ENCODE assay signal across 8 mouse cellular contexts in genomic region chr2:121456692-121457642, GRCm38 (mm10). TPM values are rescaled to one million over a fixed set of nuclear protein-coding genes. Genes with fewer than 3 reads are reported as not detected.
A peak's percentile ranks its signal among the peaks of the same experiment; 100 is the strongest.
DNase-seq lines count a peak whose midpoint lies in the region; ATAC-seq lines count a peak whose summit lies in the region.

Gene Serinc4, minus strand, starts transcription at chr2:121456781.

- H3K9ac ChIP-seq in embryonic facial prominence, embryonic 11.5 days (replicated peaks; ENCODE audit: low read length): peak within 1 kb of the TSS; percentile 77
- H3K9ac ChIP-seq in midbrain, embryonic 12.5 days (replicated peaks): peak within 1 kb of the TSS; percentile 73

- peak; percentile 84 for DNase-seq in 3134 (ENCODE audit: extremely low read depth, insufficient read length, low spot score)
- peak; percentile 85 for DNase-seq in adrenal gland, postnatal 25 days
- DNase-seq in embryonic facial prominence, embryonic 11.5 days (ENCODE audit: low spot score): peak; percentile 92
- peak; percentile 86 for DNase-seq in kidney, adult 11 months
- peak; percentile 90 for DNase-seq in limb, embryonic 10.5 days (ENCODE audit: low spot score)
- peak; percentile 75 for DNase-seq in skeletal muscle tissue, adult 2 months (ENCODE audit: low read depth, low spot score)

- peak within 1 kb of the TSS; percentile 78 for H3K4me3 ChIP-seq in embryonic facial prominence, embryonic 11.5 days (ENCODE audit: low read depth, low read length)
- H3K4me3 ChIP-seq in limb, embryonic 10.5 days: peak within 1 kb of the TSS; percentile 90
- peak within 1 kb of the TSS; percentile 71 for H3K4me3 ChIP-seq in midbrain, embryonic 12.5 days

- H3K4me1 ChIP-seq in embryonic facial prominence, embryonic 11.5 days (ENCODE audit: control insufficient read depth, insufficient read depth, low read length): no peaks in the 10 kb centered on the region
- peaks cover 17% of the 10 kb centered on the region for H3K4me1 ChIP-seq in limb, embryonic 10.5 days
- H3K4me1 ChIP-seq in midbrain, embryonic 12.5 days: peaks cover 18% of the 10 kb centered on the region

- H3K36me3 ChIP-seq in embryonic facial prominence, embryonic 11.5 days (replicated peaks; ENCODE audit: control insufficient read depth, insufficient read depth, low read depth, low read length): no peaks in the 10 kb centered on the region; the same call in 1 of the 2 replicates
- H3K36me3 ChIP-seq in limb, embryonic 10.5 days: peaks cover 66% of the 10 kb centered on the region
- H3K36me3 ChIP-seq in midbrain, embryonic 12.5 days: peaks cover 44% of the 10 kb centered on the region

- H3K27me3 ChIP-seq in embryonic facial prominence, embryonic 11.5 days (ENCODE audit: control insufficient read depth, insufficient read depth, low read length): no peaks in the 10 kb centered on the region
- H3K27me3 ChIP-seq in limb, embryonic 10.5 days (ENCODE audit: low read depth, poor library complexity, severe bottlenecking): no peaks in the 10 kb centered on the region
- no peaks in the 10 kb centered on the region for H3K27me3 ChIP-seq in midbrain, embryonic 12.5 days

- H3K4me2 ChIP-seq in embryonic facial prominence, embryonic 11.5 days (ENCODE audit: low read depth, low read length): peak within 1 kb of the TSS; percentile 61
- H3K4me2 ChIP-seq in midbrain, embryonic 12.5 days (replicated peaks): peak within 1 kb of the TSS; percentile 69

- H3K9me3 ChIP-seq in embryonic facial prominence, embryonic 11.5 days (replicated peaks; ENCODE audit: control insufficient read depth, low read length): no peaks in the 10 kb centered on the region
- H3K9me3 ChIP-seq in limb, embryonic 10.5 days (replicated peaks): no peaks in the 10 kb centered on the region
- no peaks in the 10 kb centered on the region for H3K9me3 ChIP-seq in midbrain, embryonic 12.5 days

- WGBS in embryonic facial prominence, embryonic 11.5 days: 5% methylated on average over 41 of the region's 41 CpGs
- WGBS in limb, embryonic 10.5 days: 5% methylated on average over 41 of the region's 41 CpGs
- WGBS in midbrain, embryonic 12.5 days: 4% methylated on average over 41 of the region's 41 CpGs

- peak; percentile 85 for ATAC-seq in embryonic facial prominence, embryonic 11.5 days (replicated peaks; ENCODE audit: insufficient number of reproducible peaks, low FRiP score, low TSS enrichment, low read depth)
- ATAC-seq in granulocyte monocyte progenitor cell, adult 5-6 weeks (replicated peaks; ENCODE audit: poor library complexity, severe bottlenecking): peak; percentile 91
- ATAC-seq in midbrain, embryonic 12.5 days (ENCODE audit: low FRiP score, low read depth): peak; percentile 89

- peak within 1 kb of the TSS; percentile 22; the same call in 1 of the 2 replicates for H3K27ac ChIP-seq in embryonic facial prominence, embryonic 11.5 days (replicated peaks; ENCODE audit: low read depth, low read length)
- H3K27ac ChIP-seq in limb, embryonic 10.5 days: peak within 1 kb of the TSS; percentile 89
- peak within 1 kb of the TSS; percentile 63 for H3K27ac ChIP-seq in midbrain, embryonic 12.5 days (replicated peaks)

RNA-seq across cellular contexts. Expression of gene Serinc4, which starts in this region (rescaled TPM):
- total RNA-seq in adrenal gland, postnatal 25 days (2021): 0.30 TPM in 1 of 2 replicates, not detected in the other
- 0.54 and 0.79 TPM in 2 replicates for polyA plus RNA-seq in embryonic facial prominence, embryonic 11.5 days (2014; fragmentation: Nextera tagmentation; extraction: Ambion mirVana)
- total RNA-seq in granulocyte monocyte progenitor cell, adult 5-6 weeks (2014; fragmentation: Nextera tagmentation): not detected in 2 replicates
- 0.26 and 0.60 TPM in 2 replicates for total RNA-seq in granulocyte monocyte progenitor cell, adult 5-6 weeks (2017)
- polyA plus RNA-seq in limb, embryonic 10.5 days (2016; fragmentation: Nextera tagmentation; extraction: Ambion mirVana): 0.10 TPM in 1 of 2 replicates, not detected in the other
- polyA plus RNA-seq in midbrain, embryonic 12.5 days (2016; fragmentation: Nextera tagmentation; extraction: Ambion mirVana): 0.85 and 1.2 TPM in 2 replicates

Comparison
In these comparisons a context has a peak if more than half of its experiments do, and no peak if none do; other contexts are left out.
1. Peak in every context shown above with its lines: DNase-seq, ATAC-seq, H3K4me3 ChIP-seq and H3K27ac ChIP-seq.
2. Peak in DNase-seq in adrenal gland, postnatal 25 days; RNA of the gene not detected or under 1 TPM.
3. Peak in DNase-seq, ATAC-seq, H3K4me3 ChIP-seq, H3K27ac ChIP-seq, H3K9ac ChIP-seq and H3K4me2 ChIP-seq in embryonic facial prominence, embryonic 11.5 days; RNA of the gene not detected or under 1 TPM.
4. Peak in ATAC-seq in granulocyte monocyte progenitor cell, adult 5-6 weeks; RNA of the gene not detected or under 1 TPM.
5. Peak in DNase-seq, H3K4me3 ChIP-seq and H3K27ac ChIP-seq in limb, embryonic 10.5 days; RNA of the gene not detected or under 1 TPM.
6. H3K27ac ChIP-seq: peak in every context shown above with its lines; median percentile 89 in limb, embryonic 10.5 days; 63 in midbrain, embryonic 12.5 days; 22 in embryonic facial prominence, embryonic 11.5 days.